Mouse (Mus musculus): ENCODE measurements around the gene Rph3a. TPM values are rescaled to one million over a fixed set of nuclear protein-coding genes. Genes with fewer than 3 reads are reported as not detected.
"Not testable (repeated sequence)": the region's sequence is repeated elsewhere in the genome, so short reads cannot be mapped to it uniquely, and the experiment has no call there.

Gene Rph3a
- polyA plus RNA-seq, 1 experiment, result not detected

DNA sequence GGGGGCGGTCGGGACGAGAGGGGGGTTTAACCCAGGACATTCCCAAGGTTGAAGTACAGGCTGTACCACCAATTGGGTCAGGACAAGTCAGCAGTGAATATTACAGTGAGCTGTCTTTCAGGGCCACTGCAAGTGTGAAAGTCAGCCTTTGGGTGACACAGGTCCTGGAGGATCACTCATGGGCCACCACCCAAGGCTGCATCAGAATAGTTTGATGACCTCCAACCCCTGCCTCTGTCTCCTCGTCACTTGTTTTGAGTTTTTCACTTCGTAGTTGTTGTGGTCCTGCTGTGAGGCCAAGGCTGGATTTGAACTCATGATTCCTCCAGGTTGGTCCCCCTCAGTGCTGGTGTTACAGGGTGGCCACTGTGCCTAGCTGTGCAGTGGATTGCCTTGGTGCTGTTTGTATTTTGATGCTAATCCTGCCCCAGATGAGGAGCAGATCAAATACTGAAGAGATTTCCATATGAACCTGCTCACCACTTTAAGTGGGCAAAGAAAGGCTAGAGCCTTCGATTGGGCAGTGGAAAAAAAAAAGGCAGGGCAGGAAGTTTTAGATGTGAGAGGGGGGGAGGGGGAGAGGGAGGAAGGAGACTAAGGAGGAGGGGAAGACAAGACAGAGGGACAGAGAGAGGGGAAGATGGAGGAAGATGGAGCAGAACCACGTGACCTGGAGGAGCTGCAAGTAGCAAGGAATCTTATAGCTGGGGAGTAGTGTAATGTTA, 101.5 kb downstream of the Rph3a start:
- Histone ChIP-seq H3K4me1 (ENCODE audit: control insufficient read depth, insufficient read depth, insufficient read length, low read length) (peaks cover 2% of the 10 kb centered on the region; the same call in 1 of the 2 replicates), H3K4me3 (ENCODE audit: insufficient read depth, low read depth, low read length) (no peak overlapping the region), H3K27ac (replicated peaks; ENCODE audit: low read depth, low read length) (no peak overlapping the region)

- peak within 1 kb of the TSS; percentile 51 for H3K4me3 ChIP-seq (ENCODE audit: insufficient read depth, low read depth, low read length)
- not testable (repeated sequence) for H3K4me1 ChIP-seq (ENCODE audit: control insufficient read depth, insufficient read depth, insufficient read length, low read length); H3K27ac ChIP-seq (replicated peaks; ENCODE audit: low read depth, low read length)
Measured at GRCm38 (mm10) chr5:120906791-120907733, 102.8 kb downstream of the Rph3a start, which contains the start of gene Oas1a. TSS of gene Oas1a (minus strand) at chr5:120907521.

DNA sequence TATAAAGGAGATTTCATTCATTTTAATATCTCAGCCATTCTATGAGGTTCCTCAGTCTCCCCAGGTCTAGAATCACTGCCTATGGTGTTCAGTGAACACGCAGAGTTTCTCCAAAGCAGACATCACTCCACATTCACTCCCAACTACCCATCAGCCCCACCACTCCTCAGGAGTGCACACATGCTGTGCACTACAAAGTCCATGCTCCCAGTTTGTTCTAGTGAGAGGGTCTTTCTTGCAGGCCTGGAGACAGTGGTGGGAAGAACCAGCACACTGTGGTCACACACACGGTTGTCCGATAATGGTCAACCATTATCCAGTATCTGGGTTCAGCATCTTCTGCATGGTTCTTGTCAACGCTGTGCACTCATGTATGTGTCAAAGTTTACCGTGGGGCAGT, 107.8 kb downstream of the Rph3a start:
- Histone ChIP-seq H3K4me1 (ENCODE audit: control insufficient read depth, insufficient read depth, insufficient read length, low read length) (peaks cover 2% of the 10 kb centered on the region; the same call in 1 of the 2 replicates), H3K4me3 (ENCODE audit: insufficient read depth, low read depth, low read length) (no peak overlapping the region), H3K27ac (replicated peaks; ENCODE audit: low read depth, low read length) (no peak overlapping the region)

DNA sequence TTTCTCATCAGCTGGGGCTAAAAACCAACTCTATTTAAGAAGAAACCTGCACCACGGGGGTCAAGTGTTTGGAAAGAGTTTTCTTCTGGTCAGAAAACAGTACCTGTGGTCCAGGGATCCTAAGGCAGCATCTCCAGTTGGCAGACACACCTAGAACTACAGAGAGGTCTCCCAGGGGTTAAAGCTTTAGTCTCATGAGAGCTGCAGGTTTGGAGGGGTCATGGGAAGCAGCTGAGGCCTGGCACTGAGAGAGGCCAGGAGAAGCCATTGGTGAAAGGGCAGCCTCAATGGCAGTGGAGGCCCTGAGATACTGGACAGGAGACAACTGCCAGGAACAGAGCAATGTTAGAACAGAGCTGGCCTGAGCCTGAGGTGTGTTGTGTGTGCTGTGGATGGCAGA, 109.2 kb downstream of the Rph3a start:
- Histone ChIP-seq H3K4me3 (ENCODE audit: insufficient read depth, low read depth, low read length) (no peak overlapping the region), H3K27ac (replicated peaks; ENCODE audit: low read depth, low read length) (no peak overlapping the region), H3K4me1 (ENCODE audit: control insufficient read depth, insufficient read depth, insufficient read length, low read length) (no peaks in the 10 kb centered on the region)

DNA sequence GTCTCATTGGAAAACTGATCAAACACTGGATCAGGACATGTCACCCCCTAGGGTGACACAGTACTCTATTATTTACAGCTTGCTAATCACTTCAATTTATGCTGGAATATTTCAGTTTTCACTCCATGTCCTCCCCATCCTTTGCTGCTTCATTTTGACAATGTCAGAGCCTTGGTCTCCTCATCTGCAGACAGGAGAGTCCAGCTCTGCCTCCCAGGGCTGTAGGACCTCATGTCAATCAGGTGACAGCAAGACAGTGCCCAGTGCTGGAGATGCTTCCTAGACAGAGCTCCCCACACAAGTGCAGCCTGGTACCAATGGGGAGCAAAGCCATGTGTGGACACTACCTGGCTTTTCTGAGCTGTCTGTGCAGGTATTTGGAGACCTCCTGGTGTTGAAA, 111.2 kb downstream of the Rph3a start:
- no peak overlapping the region for H3K4me3 ChIP-seq (ENCODE audit: insufficient read depth, low read depth, low read length)
- H3K4me1 ChIP-seq (ENCODE audit: control insufficient read depth, insufficient read depth, insufficient read length, low read length), result no peaks in the 10 kb centered on the region
- no peak overlapping the region for H3K27ac ChIP-seq (replicated peaks; ENCODE audit: low read depth, low read length)

DNA sequence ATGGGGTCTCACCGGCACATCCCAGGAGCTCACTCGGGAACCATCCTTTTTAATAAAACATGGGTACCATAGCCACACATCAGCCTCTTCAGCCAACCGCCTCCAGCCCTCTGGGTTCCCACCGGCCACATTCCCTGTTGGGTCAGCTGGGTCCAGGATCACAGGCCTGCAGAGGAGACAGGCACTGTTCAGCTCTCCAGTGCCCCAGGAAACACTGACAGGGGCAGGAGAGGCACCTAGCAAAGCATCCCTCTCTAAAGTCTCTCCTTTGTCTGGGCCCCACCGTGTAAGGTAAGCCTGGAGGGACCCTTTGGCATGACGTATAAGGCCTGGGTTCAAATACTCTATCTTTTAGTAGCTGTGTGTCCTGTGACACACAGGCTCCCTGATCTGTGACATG, 111.6 kb downstream of the Rph3a start:
- H3K27ac ChIP-seq (replicated peaks; ENCODE audit: low read depth, low read length), result no peak overlapping the region
- no peaks in the 10 kb centered on the region for H3K4me1 ChIP-seq (ENCODE audit: control insufficient read depth, insufficient read depth, insufficient read length, low read length)
- no peak overlapping the region for H3K4me3 ChIP-seq (ENCODE audit: insufficient read depth, low read depth, low read length)

GRCm38 (mm10) chr5:120895231-120895900, 114.5 kb downstream of the Rph3a start:
- Histone ChIP-seq H3K27ac (replicated peaks; ENCODE audit: low read depth, low read length) (no peak overlapping the region), H3K4me1 (ENCODE audit: control insufficient read depth, insufficient read depth, insufficient read length, low read length) (no peaks in the 10 kb centered on the region), H3K4me3 (ENCODE audit: insufficient read depth, low read depth, low read length) (no peak overlapping the region)

DNA sequence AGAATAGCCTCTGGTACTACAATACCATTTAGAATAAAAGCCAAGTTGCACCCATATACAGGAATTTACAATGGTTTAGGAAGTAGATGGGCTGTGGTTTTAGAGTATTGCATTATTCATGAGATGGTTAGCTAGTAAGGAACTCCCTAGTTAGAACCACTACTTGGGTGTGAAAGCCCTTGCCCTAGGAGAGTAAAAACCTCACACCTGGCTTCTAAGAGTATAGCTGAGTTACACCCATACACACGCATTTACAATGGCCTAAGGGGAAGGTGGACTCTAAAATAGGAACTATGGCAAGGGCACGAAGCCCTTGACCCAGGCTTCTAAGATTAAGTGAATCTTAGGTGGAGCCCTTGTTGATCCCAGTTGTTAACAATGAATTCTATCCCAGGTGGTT, 115.2 kb downstream of the Rph3a start:
- not testable (repeated sequence) for H3K4me3 ChIP-seq (ENCODE audit: insufficient read depth, low read depth, low read length); H3K27ac ChIP-seq (replicated peaks; ENCODE audit: low read depth, low read length); H3K4me1 ChIP-seq (ENCODE audit: control insufficient read depth, insufficient read depth, insufficient read length, low read length)

GRCm38 (mm10) chr5:120893866-120894265, 116.0 kb downstream of the Rph3a start:
- not testable (repeated sequence) for H3K27ac ChIP-seq (replicated peaks; ENCODE audit: low read depth, low read length); H3K4me1 ChIP-seq (ENCODE audit: control insufficient read depth, insufficient read depth, insufficient read length, low read length); H3K4me3 ChIP-seq (ENCODE audit: insufficient read depth, low read depth, low read length)

- no peaks in the 10 kb centered on the region for H3K4me1 ChIP-seq (ENCODE audit: control insufficient read depth, insufficient read depth, insufficient read length, low read length)
- H3K27ac ChIP-seq (replicated peaks; ENCODE audit: low read depth, low read length), result no peak overlapping the region
- no peak overlapping the region for H3K4me3 ChIP-seq (ENCODE audit: insufficient read depth, low read depth, low read length)
Measured at GRCm38 (mm10) chr5:120892243-120892660, 117.6 kb downstream of the Rph3a start.

GRCm38 (mm10) chr5:120891566-120892242, 118.2 kb downstream of the Rph3a start:
- not testable (repeated sequence) for H3K27ac ChIP-seq (replicated peaks; ENCODE audit: low read depth, low read length); H3K4me1 ChIP-seq (ENCODE audit: control insufficient read depth, insufficient read depth, insufficient read length, low read length); H3K4me3 ChIP-seq (ENCODE audit: insufficient read depth, low read depth, low read length)

GRCm38 (mm10) chr5:120890991-120891390, 118.9 kb downstream of the Rph3a start:
- H3K4me3 ChIP-seq (ENCODE audit: insufficient read depth, low read depth, low read length), result no peak overlapping the region
- H3K4me1 ChIP-seq (ENCODE audit: control insufficient read depth, insufficient read depth, insufficient read length, low read length), result no peaks in the 10 kb centered on the region
- H3K27ac ChIP-seq (replicated peaks; ENCODE audit: low read depth, low read length), result no peak overlapping the region

All from brown adipose tissue, adult 24 weeks (tissue).